Mouse (Mus musculus): ENCODE results near the gene Ppt2. TPM values are rescaled to one million over a fixed set of nuclear protein-coding genes. Genes with fewer than 3 reads are reported as not detected.

Gene Ppt2
- polyA plus RNA-seq, 1 experiment from 2014 or later = 39.1 TPM

DNA sequence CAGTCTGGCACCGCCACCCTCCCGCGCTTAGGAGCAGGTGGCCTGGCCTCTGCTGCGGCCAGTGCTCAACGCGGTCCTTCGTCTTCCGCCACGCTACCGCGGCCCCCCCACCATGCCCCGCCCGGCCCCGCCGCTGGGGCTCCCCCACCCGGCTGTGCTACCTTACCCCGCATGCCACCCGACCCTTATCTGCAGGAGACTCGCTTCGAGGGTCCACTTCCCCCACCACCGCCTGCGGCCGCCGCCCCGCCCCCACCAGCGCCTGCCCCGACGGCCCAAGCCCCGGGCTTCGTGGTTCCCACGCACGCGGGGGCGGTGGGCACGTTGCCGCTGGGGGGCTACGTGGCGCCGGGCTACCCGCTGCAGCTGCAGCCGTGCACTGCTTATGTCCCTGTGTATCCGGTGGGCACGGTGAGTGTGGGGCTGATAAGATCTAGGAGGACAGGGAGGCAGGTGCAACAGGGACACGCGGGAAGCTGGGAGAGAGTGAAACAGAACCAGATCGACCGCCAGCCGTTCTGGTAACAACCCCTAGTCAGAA lies 2.5 kb upstream of the Ppt2 start:
- no peaks in the 10 kb centered on the region for H3K36me3 ChIP-seq
- peak overlapping the region; percentile 7; the same call in 1 of the 2 replicates for H3K9ac ChIP-seq
- no peak for ATAC-seq (replicated peaks; ENCODE audit: low FRiP score)

GRCm38 (mm10) chr17:34629796-34630603 lies 1.7 kb upstream of the Ppt2 start:
- Histone ChIP-seq H3K27ac (no peak overlapping the region), H3K9ac (no peak overlapping the region), H3K9me3 (replicated peaks) (no peaks in the 10 kb centered on the region), H3K36me3 (peaks cover 7% of the 10 kb centered on the region), H3K4me3 (replicated peaks) (peak overlapping the region; percentile 76), H3K27me3 (peaks cover 28% of the 10 kb centered on the region), H3K4me1 (peaks cover 70% of the 10 kb centered on the region), H3K4me2 (peak overlapping the region; percentile 94)
- ATAC-seq (replicated peaks; ENCODE audit: low FRiP score) = no peak
- WGBS = 14% methylated on average over 12 of the region's 12 CpGs

More for the DNA sequence above, 2.5 kb upstream of the Ppt2 start:
- Histone ChIP-seq H3K27ac (no peak overlapping the region), H3K4me2 (peak overlapping the region; percentile 94), H3K27me3 (peaks cover 28% of the 10 kb centered on the region), H3K4me1 (peaks cover 63% of the 10 kb centered on the region), H3K9me3 (replicated peaks) (no peaks in the 10 kb centered on the region), H3K4me3 (replicated peaks) (peak overlapping the region; percentile 48)
- WGBS = 2% methylated on average over 48 of the region's 48 CpGs

DNA sequence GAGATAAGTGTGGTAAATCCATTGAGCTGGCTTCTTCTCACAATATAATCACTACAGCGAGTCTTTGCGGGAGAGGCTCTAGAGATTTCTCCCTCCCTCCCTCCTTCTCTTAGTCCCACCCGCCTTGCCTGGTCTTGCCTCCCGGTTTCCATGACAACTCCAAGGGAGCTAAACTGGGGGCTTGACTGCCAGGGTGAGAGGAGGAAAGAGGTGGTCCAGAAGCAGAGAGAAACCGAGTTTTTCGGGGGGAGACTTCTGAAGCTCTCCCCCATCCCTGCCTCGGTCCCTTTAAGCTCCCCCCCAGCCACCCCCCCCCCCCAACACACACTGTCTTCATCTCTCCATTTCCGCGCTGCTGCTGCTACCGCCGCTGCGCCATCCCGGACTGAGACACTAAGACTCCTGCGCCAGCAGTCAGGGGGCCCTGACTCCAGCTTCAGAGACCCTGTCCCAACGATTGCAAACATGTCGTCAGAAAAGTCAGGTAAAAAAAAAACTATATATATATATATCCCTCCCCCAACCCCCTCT lies 976 bp upstream of the Ppt2 start, which contains the start of gene Prrt1:
Gene Prrt1, plus strand, starts transcription at position 313 of the 531 bp plus-strand sequence.
- ATAC-seq (replicated peaks; ENCODE audit: low FRiP score) = no peak
- Histone ChIP-seq H3K27me3 (peaks cover 28% of the 10 kb centered on the region), H3K27ac (peak within 1 kb of the TSS; percentile 95), H3K4me2 (peak within 1 kb of the TSS; percentile 94), H3K9me3 (replicated peaks) (no peaks in the 10 kb centered on the region), H3K9ac (peak within 1 kb of the TSS; percentile 46), H3K36me3 (peaks cover 10% of the 10 kb centered on the region), H3K4me1 (peaks cover 70% of the 10 kb centered on the region), H3K4me3 (replicated peaks) (peak within 1 kb of the TSS; percentile 76)
- WGBS = 2% methylated on average over 16 of the region's 16 CpGs

DNA sequence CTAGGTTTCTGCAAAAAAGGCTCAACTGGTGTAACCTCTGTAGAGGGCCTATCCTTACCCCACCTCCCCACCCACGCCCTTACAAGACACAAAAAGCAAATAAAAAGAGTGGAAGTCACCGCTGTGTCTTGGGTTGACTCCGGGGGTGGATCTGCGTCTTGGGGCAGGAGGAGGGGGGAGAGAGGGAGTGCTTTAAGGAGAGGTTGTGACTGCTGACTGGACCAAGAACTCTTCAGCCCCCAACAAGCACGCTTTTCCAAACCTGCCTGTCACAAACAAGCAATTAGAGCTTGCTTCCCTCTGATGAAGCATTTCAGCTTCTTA lies 296 bp upstream of the Ppt2 start:
- no peak for ATAC-seq (replicated peaks; ENCODE audit: low FRiP score)
- Histone ChIP-seq H3K4me3 (replicated peaks) (peak overlapping the region; percentile 76), H3K9me3 (replicated peaks) (no peaks in the 10 kb centered on the region), H3K9ac (peak overlapping the region; percentile 46), H3K36me3 (peaks cover 17% of the 10 kb centered on the region), H3K27me3 (peaks cover 28% of the 10 kb centered on the region), H3K4me1 (peaks cover 70% of the 10 kb centered on the region), H3K27ac (peak overlapping the region; percentile 95), H3K4me2 (peak overlapping the region; percentile 94)
- 24% methylated on average over 5 of the region's 5 CpGs for WGBS

- no peaks in the 10 kb centered on the region for H3K9me3 ChIP-seq (replicated peaks)
- peaks cover 63% of the 10 kb centered on the region for H3K4me1 ChIP-seq
- ATAC-seq (replicated peaks; ENCODE audit: low FRiP score) = peak; percentile 79
- peak overlapping the region; percentile 76 for H3K4me3 ChIP-seq (replicated peaks)
- whole genome bisulfite sequencing = under 1% methylated on average over 45 of the region's 45 CpGs
- peak overlapping the region; percentile 94 for H3K4me2 ChIP-seq
- peak overlapping the region; percentile 72 for H3K9ac ChIP-seq
- H3K27me3 ChIP-seq = peaks cover 28% of the 10 kb centered on the region
- peak overlapping the region; percentile 95 for H3K27ac ChIP-seq
- peaks cover 30% of the 10 kb centered on the region for H3K36me3 ChIP-seq
Observed at GRCm38 (mm10) chr17:34627093-34627942, 992 bp downstream of the Ppt2 start.

DNA sequence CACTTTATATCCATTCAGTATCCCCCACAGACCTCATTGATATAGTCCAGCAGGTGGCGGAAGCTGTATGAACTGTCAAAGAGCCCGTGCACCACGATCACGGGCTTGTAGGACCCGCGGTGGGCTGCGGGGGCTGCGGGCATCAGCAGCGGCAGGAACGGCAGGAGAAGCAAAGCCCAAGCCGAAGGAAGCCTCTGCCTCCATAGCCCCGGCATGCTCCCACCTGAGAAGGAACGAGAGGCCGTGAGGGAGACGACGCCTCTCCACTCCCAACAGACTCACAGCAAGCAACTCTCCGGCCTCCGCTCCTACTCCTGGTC lies 1.6 kb downstream of the Ppt2 start:
- H3K9ac ChIP-seq = peak overlapping the region; percentile 72
- H3K4me2 ChIP-seq = peak overlapping the region; percentile 94
- H3K27me3 ChIP-seq = peaks cover 22% of the 10 kb centered on the region
- peaks cover 57% of the 10 kb centered on the region for H3K4me1 ChIP-seq
- peaks cover 35% of the 10 kb centered on the region for H3K36me3 ChIP-seq
- peak; percentile 43; the same call in 1 of the 2 replicates for ATAC-seq (replicated peaks; ENCODE audit: low FRiP score)
- H3K27ac ChIP-seq = peak overlapping the region; percentile 95
- under 1% methylated on average over 18 of the region's 18 CpGs for WGBS
- H3K9me3 ChIP-seq (replicated peaks) = no peaks in the 10 kb centered on the region
- H3K4me3 ChIP-seq (replicated peaks) = peak overlapping the region; percentile 76

GRCm38 (mm10) chr17:34626062-34626772 lies 2.1 kb downstream of the Ppt2 start:
- H3K9me3 ChIP-seq (replicated peaks) = no peaks in the 10 kb centered on the region
- peaks cover 52% of the 10 kb centered on the region for H3K4me1 ChIP-seq
- WGBS = 42% methylated on average over 16 of the region's 16 CpGs
- peaks cover 17% of the 10 kb centered on the region for H3K27me3 ChIP-seq
- H3K27ac ChIP-seq = peak overlapping the region; percentile 95
- peak overlapping the region; percentile 72 for H3K9ac ChIP-seq
- peak overlapping the region; percentile 76 for H3K4me3 ChIP-seq (replicated peaks)
- no peak for ATAC-seq (replicated peaks; ENCODE audit: low FRiP score)
- H3K4me2 ChIP-seq = peak overlapping the region; percentile 94
- peaks cover 41% of the 10 kb centered on the region for H3K36me3 ChIP-seq

- Histone ChIP-seq H3K4me2 (no peak overlapping the region), H3K9ac (no peak overlapping the region), H3K4me1 (peaks cover 40% of the 10 kb centered on the region), H3K4me3 (replicated peaks) (no peak overlapping the region), H3K9me3 (replicated peaks) (no peaks in the 10 kb centered on the region), H3K27ac (peak overlapping the region; percentile 22; the same call in 1 of the 2 replicates), H3K36me3 (peaks cover 53% of the 10 kb centered on the region), H3K27me3 (peaks cover 4% of the 10 kb centered on the region)
- WGBS = 87% methylated on average over 3 of the region's 3 CpGs
- no peak for ATAC-seq (replicated peaks; ENCODE audit: low FRiP score)
Observed at GRCm38 (mm10) chr17:34624981-34625380, 3.3 kb downstream of the Ppt2 start.

DNA sequence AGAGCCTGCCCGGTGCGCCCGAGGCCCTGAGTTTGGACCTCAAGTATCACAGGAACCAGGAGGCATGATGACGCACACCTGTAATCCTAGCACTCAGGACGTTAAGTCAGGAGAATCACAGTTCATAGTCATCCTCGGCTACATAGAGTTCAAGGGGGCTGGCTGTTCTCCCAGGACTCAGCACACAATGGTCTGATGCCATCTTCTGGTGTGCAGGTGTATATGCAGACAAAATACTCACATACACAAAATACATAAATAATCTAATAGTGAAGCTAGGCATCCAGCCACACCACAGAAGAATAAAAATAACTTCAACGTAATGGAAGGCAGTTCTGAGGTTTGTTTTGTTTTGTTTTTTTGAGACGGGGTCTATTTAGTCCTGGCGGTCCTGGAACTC lies 5.1 kb downstream of the Ppt2 start:
- no peak overlapping the region for H3K4me3 ChIP-seq (replicated peaks)
- H3K27ac ChIP-seq = no peak overlapping the region
- peaks cover 67% of the 10 kb centered on the region for H3K36me3 ChIP-seq
- H3K9me3 ChIP-seq (replicated peaks) = no peaks in the 10 kb centered on the region
- WGBS = 85% methylated on average over 9 of the region's 9 CpGs
- no peak overlapping the region for H3K4me2 ChIP-seq
- no peak overlapping the region for H3K9ac ChIP-seq
- no peaks in the 10 kb centered on the region for H3K27me3 ChIP-seq
- peaks cover 22% of the 10 kb centered on the region for H3K4me1 ChIP-seq
- ATAC-seq (replicated peaks; ENCODE audit: low FRiP score) = no peak

- WGBS = 87% methylated on average over 8 of the region's 8 CpGs
- Histone ChIP-seq H3K4me2 (no peak overlapping the region), H3K36me3 (peaks cover 84% of the 10 kb centered on the region), H3K9ac (no peak overlapping the region), H3K4me3 (replicated peaks) (no peak overlapping the region), H3K27ac (no peak overlapping the region), H3K27me3 (no peaks in the 10 kb centered on the region), H3K9me3 (replicated peaks) (no peaks in the 10 kb centered on the region), H3K4me1 (peaks cover 8% of the 10 kb centered on the region)
- no peak for ATAC-seq (replicated peaks; ENCODE audit: low FRiP score)
Observed at GRCm38 (mm10) chr17:34621006-34621405, 7.3 kb downstream of the Ppt2 start.

- no peaks in the 10 kb centered on the region for H3K4me1 ChIP-seq
- no peaks in the 10 kb centered on the region for H3K27me3 ChIP-seq
- no peak overlapping the region for H3K4me3 ChIP-seq (replicated peaks)
- WGBS = 21% methylated on average over 6 of the region's 6 CpGs
- peaks cover 89% of the 10 kb centered on the region for H3K36me3 ChIP-seq
- no peak for ATAC-seq (replicated peaks; ENCODE audit: low FRiP score)
- H3K4me2 ChIP-seq = no peak overlapping the region
- no peaks in the 10 kb centered on the region for H3K9me3 ChIP-seq (replicated peaks)
- no peak overlapping the region for H3K9ac ChIP-seq
- H3K27ac ChIP-seq = no peak overlapping the region
Observed at GRCm38 (mm10) chr17:34618999-34619398, 9.3 kb downstream of the Ppt2 start.

Measured in kidney, embryonic 15.5 days (tissue).